Mouse (Mus musculus) olfactory bulb, adult 2 months (tissue): ENCODE results near the gene Slc2a9. TPM values are rescaled to one million over a fixed set of nuclear protein-coding genes. Genes with fewer than 3 reads are reported as not detected.

Experiments
- H3K27ac ChIP-seq: fragments of 200-500 bp; 2 replicates; pipeline ENCODE4 v1.5.1; 2012; ENCODE audit warnings: low read depth, low read length; ENCODE audit not compliant: insufficient read depth
- H3K4me1 ChIP-seq: fragments of 200-500 bp; 2 replicates; pipeline ENCODE4 v1.6.1; 2012; ENCODE audit warnings: low read length; ENCODE audit not compliant: control insufficient read depth, insufficient read depth
- H3K4me3 ChIP-seq: fragments of 200-500 bp; 2 replicates; pipeline ENCODE4 v1.5.1; 2012; ENCODE audit warnings: mild to moderate bottlenecking, low read depth, low read length, moderate library complexity; ENCODE audit not compliant: insufficient read depth
- CTCF ChIP-seq: fragments of 200-500 bp; IDR thresholded peaks from 2 replicates; pipeline ENCODE4 v1.5.1; 2012; ENCODE audit warnings: low read depth, mild to moderate bottlenecking, low read length, moderate library complexity; ENCODE audit not compliant: insufficient read depth
- POLR2A ChIP-seq: fragments of 200-500 bp; IDR thresholded peaks from 2 replicates; pipeline ENCODE4 v1.6.1; 2012; ENCODE audit warnings: mild to moderate bottlenecking, low read depth, low read length, moderate library complexity; ENCODE audit not compliant: insufficient read depth
- WGBS: fragments of 180-500 bp; shearing (Covaris S2); methylation state at CpG from one replicate; pipeline ENCODE4 v1.1.7; 2018; 5-methylcytosine and 5-hydroxymethylcytosine counted together
- polyA plus RNA-seq: library from polyadenylated mRNA; stranded (reverse); fragments of >200 nt; gene quantifications from 2 replicates; pipeline ENCODE4 v1.2.4, GENCODE M21; 2012; ENCODE audit warnings: low replicate concordance; ENCODE audit not compliant: missing spikeins, insufficient read depth, insufficient read length

Slc2a9 gene
- polyA plus RNA-seq, 1 experiment = not detected

DNA sequence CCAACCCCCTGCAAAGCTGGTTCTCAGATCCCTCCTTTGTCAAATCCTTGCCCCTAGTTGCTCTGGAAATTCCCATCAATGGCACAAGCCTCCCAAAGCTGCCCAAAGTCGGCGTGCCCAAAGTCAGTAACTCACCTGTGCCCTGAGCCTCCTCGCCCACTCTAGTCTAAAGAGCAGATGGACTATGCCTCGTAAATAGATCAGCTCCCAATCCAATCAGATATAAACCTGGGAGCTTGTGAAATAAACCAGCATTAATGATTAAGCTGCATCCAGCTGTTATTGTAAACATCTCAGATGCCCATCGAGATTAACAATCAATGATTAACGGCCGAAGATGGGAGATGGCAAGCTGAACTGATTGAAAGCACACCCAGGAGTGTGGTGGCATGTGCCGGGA is 11.2 kb downstream of the Slc2a9 start:
- Histone ChIP-seq H3K4me1 (peaks cover 13% of the 10 kb centered on the region), H3K27ac (no peak overlapping the region), H3K4me3 (no peak overlapping the region)
- WGBS = 91% methylated on average over 8 of the region's 8 CpGs
- TF ChIP-seq POLR2A (no peak), CTCF (no peak)

GRCm38 (mm10) chr5:38489739-38490138 is 13.2 kb downstream of the Slc2a9 start:
- TF ChIP-seq CTCF (no peak), POLR2A (no peak)
- Histone ChIP-seq H3K27ac (no peak overlapping the region), H3K4me1 (peaks cover 16% of the 10 kb centered on the region), H3K4me3 (no peak overlapping the region)
- 97% methylated on average over 4 of the region's 4 CpGs for WGBS

- Histone ChIP-seq H3K4me1 (peaks cover 16% of the 10 kb centered on the region), H3K4me3 (no peak overlapping the region), H3K27ac (no peak overlapping the region)
- TF ChIP-seq POLR2A (no peak), CTCF (no peak)
- 87% methylated on average over 20 of the region's 20 CpGs for WGBS
Measured at GRCm38 (mm10) chr5:38488673-38489615, 14.0 kb downstream of the Slc2a9 start.

DNA sequence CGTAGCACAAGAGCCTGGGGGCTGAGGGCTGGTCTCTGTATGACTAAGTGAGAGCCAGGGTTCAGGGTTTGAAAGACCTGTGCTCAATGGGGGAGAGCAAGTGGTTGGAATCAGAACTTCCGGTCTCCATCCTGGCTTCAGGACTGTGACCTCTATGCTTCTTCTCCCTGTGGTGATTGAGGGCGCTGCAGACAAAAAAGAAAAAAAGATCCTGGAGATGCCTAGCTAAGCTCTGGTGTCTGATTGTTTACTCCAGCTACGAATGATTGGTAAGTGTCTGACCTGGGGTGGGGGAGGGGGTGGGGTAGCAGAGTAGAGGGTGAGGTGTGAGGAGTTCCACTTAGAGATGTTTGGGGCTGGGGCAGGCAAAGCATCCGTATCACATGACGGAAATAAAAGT is 14.9 kb downstream of the Slc2a9 start:
- 53% methylated on average over 6 of the region's 6 CpGs for WGBS
- TF ChIP-seq CTCF (no peak), POLR2A (no peak)
- H3K4me1 ChIP-seq = peaks cover 16% of the 10 kb centered on the region
- H3K27ac ChIP-seq = no peak overlapping the region
- H3K4me3 ChIP-seq = no peak overlapping the region

- H3K4me3 ChIP-seq = no peak overlapping the region
- TF ChIP-seq POLR2A = no peak
- TF ChIP-seq CTCF = no peak
- no peak overlapping the region for H3K27ac ChIP-seq
- H3K4me1 ChIP-seq = peaks cover 16% of the 10 kb centered on the region
- WGBS = 90% methylated on average over 4 of the region's 4 CpGs
Measured at GRCm38 (mm10) chr5:38487247-38487646, 15.7 kb downstream of the Slc2a9 start.

DNA sequence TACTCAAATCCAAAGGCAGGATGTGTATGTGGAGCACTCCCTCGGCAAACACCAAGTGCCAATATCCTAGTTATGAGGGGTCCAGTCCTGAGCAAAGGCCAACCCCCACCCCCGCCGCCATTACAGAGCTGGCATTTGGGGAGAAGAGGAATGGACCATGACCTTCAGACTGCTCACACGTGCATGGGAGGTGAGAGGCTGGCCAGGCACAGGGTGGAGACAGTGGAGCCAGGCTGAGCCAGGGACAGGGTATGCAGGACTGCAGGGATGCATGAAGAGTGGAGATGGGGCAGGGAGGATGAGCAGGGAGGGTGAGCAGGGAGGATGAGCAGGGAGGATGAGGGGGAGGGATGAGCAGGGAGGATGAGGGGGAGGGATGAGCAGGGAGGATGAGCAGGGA is 17.0 kb downstream of the Slc2a9 start:
- no peak overlapping the region for H3K4me3 ChIP-seq
- TF ChIP-seq CTCF (no peak), POLR2A (no peak)
- H3K27ac ChIP-seq = no peak overlapping the region
- peaks cover 18% of the 10 kb centered on the region for H3K4me1 ChIP-seq
- WGBS = 91% methylated on average over 4 of the region's 4 CpGs

DNA sequence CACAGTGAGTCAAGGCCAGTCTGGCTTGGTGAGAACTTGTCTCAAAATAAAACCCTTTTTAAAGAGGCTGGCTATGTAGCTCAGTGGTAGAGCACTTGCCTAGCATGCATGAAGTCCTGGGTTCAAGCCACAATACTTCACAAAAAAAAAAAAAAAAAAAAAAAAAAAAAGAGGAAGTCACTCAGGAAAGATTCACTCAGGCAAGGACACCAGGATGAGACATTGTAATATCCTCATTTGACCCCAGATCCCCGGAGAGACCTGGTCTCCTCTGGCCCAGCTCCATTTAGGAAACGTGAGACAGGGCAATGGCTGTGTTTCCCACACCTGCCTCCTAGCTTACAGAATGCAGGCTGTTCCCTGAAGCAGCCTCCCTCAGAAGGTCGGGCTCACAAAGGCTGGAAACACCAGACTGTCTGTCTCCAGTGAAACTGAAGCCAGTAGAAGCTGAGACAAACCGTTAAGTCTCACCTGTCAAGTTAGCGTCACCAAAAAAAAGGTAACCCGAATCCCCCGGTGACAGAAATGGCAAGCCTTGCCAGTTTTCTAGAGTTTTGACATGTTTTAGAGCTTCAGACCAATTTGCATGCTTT is 19.3 kb downstream of the Slc2a9 start:
- no peak overlapping the region for H3K4me3 ChIP-seq
- H3K27ac ChIP-seq = no peak overlapping the region
- 70% methylated on average over 7 of the region's 7 CpGs for WGBS
- H3K4me1 ChIP-seq = peaks cover 28% of the 10 kb centered on the region
- no peak for TF ChIP-seq POLR2A
- TF ChIP-seq CTCF = no peak

DNA sequence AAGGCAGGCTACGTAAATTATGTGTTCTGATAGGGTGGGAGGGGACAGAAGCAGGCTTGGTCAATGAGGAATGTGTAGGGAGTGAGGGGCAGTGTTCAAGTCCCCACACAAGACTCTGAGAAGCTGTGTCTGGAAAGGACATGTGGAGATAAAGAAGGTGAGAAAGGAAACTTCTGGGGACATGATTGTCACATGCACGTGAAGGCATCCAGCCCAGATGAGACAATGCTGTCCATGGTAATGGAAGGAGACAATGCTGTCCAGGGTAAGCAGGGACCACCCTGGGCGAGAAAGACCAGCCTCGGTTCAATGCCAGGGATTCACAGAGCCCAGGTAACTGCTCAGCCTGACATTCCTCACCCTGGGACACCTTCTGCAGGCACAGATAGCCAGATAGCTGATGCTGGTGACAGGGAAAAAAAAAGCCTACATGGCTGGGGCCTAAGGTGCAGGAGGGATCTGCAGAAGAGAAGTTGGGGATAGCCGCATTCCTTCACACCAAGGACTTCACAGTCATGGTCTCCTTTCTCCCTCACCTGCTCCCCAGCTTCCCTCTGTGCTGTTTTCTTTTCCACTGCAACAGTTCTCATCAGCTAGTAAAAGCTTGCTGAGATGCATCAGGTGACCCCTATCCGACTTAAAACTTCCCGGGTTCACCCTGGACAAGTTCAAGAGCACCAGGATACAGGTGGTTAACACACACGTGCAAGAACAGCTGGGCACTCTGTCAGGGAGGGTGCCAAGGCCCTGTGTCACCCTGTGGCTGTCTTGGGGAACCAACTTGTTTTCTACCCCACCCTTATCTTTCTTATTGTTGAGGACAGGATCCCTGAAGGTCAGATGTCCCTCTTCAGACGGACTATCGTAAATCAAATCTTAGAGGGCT is 21.9 kb downstream of the Slc2a9 start:
- Histone ChIP-seq H3K4me1 (peaks cover 17% of the 10 kb centered on the region), H3K27ac (no peak overlapping the region), H3K4me3 (no peak overlapping the region)
- TF ChIP-seq POLR2A = no peak
- no peak for TF ChIP-seq CTCF
- 92% methylated on average over 10 of the region's 10 CpGs for WGBS
